Mouse (Mus musculus) bone marrow, adult 2 months (tissue): Measurements from ENCODE around the gene Slc16a10. TPM values are rescaled to one million over a fixed set of nuclear protein-coding genes. Genes with fewer than 3 reads are reported as not detected.
A peak's percentile ranks its signal among the peaks of the same experiment; 100 is the strongest.

Source experiments
- H3K27ac ChIP-seq: fragments of 200-500 bp; 2 replicates; pipeline ENCODE4 v1.5.1; 2012; ENCODE audit warnings: low read depth, mild to moderate bottlenecking, control low read depth, inconsistent platforms, low read length; ENCODE audit not compliant: control insufficient read depth, poor library complexity, insufficient read depth
- H3K4me1 ChIP-seq: fragments of 200-500 bp; 2 replicates; pipeline ENCODE4 v1.6.1; 2011; ENCODE audit warnings: low read length; ENCODE audit not compliant: control insufficient read depth, insufficient read depth
- H3K4me3 ChIP-seq: fragments of 200-500 bp; replicated peaks from 2 replicates; pipeline ENCODE3; 2011; ENCODE audit warnings: mild to moderate bottlenecking, low read depth, low read length, control low read depth; ENCODE audit not compliant: control insufficient read depth
- CTCF ChIP-seq: fragments of 200-500 bp; IDR thresholded peaks from 2 replicates; pipeline ENCODE4 v1.5.1; 2011; ENCODE audit warnings: low read length, control low read depth; ENCODE audit not compliant: control insufficient read depth, insufficient read depth
- POLR2A ChIP-seq: fragments of 200-500 bp; IDR thresholded peaks from 2 replicates; pipeline ENCODE4 v1.6.1; 2011; ENCODE audit warnings: low read depth, mild to moderate bottlenecking, control low read depth, low read length, borderline replicate concordance; ENCODE audit not compliant: control insufficient read depth
- WGBS: fragments of 180-500 bp; shearing (Covaris S2); methylation state at CpG from one replicate; pipeline ENCODE4 v1.1.7; 2018; 5-methylcytosine and 5-hydroxymethylcytosine counted together
- polyA plus RNA-seq: library from polyadenylated mRNA; stranded (reverse); fragments of >200 nt; gene quantifications from 2 replicates; pipeline ENCODE4 v1.2.4, GENCODE M21; 2011; ENCODE audit warnings: low replicate concordance; ENCODE audit not compliant: missing spikeins, insufficient read depth, insufficient read length

Slc16a10 gene
- polyA plus RNA-seq: 24.6 and 48.9 TPM in 2 replicates

GRCm38 (mm10) chr10:40141864-40142523 lies at the start of gene Slc16a10:
TSS of gene Slc16a10 (minus strand) at chr10:40142258.
- Histone ChIP-seq H3K27ac (peak within 1 kb of the TSS; percentile 91), H3K4me3 (peak within 1 kb of the TSS; percentile 100), H3K4me1 (peaks cover 4% of the 10 kb centered on the region)
- WGBS: under 1% methylated on average over 76 of the region's 76 CpGs
- peak; percentile 99 for TF ChIP-seq POLR2A
- TF ChIP-seq CTCF: no peak

- TF ChIP-seq POLR2A: no peak
- no peak for TF ChIP-seq CTCF
- no peak overlapping the region for H3K27ac ChIP-seq
- H3K4me3 ChIP-seq: peak overlapping the region; percentile 70
- H3K4me1 ChIP-seq: peaks cover 7% of the 10 kb centered on the region; the same call in 1 of the 2 replicates
- 11% methylated on average over 22 of the region's 22 CpGs for WGBS
These were observed 49.4 kb upstream of the Slc16a10 start for GRCm38 (mm10) chr10:40191338-40191979.

- TF ChIP-seq CTCF (peak; percentile 35; the same call in 1 of the 2 replicates), POLR2A (no peak)
- Histone ChIP-seq H3K27ac (no peak overlapping the region), H3K4me3 (peak overlapping the region; percentile 9), H3K4me1 (peaks cover 7% of the 10 kb centered on the region; the same call in 1 of the 2 replicates)
- 20% methylated on average over 8 of the region's 8 CpGs for WGBS
These were observed 48.8 kb upstream of the Slc16a10 start for GRCm38 (mm10) chr10:40190871-40191270.

- no peak for TF ChIP-seq CTCF
- 0 out of 2 replicates have a peak overlapping the region, but pooled peaks have one; percentile 24 for H3K27ac ChIP-seq
- H3K4me1 ChIP-seq: peaks cover 7% of the 10 kb centered on the region; the same call in 1 of the 2 replicates
- no peak overlapping the region for H3K4me3 ChIP-seq
- WGBS: 11% methylated on average over 2 of the region's 2 CpGs
These were observed 47.6 kb upstream of the Slc16a10 start for GRCm38 (mm10) chr10:40189689-40190088.

- 82% methylated on average over 3 of the region's 3 CpGs for WGBS
These were observed 46.8 kb upstream of the Slc16a10 start for GRCm38 (mm10) chr10:40188831-40189230.

GRCm38 (mm10) chr10:40185956-40186355 lies 43.9 kb upstream of the Slc16a10 start:
- no peak for TF ChIP-seq CTCF
- H3K27ac ChIP-seq: no peak overlapping the region
- no peak overlapping the region for H3K4me3 ChIP-seq
- H3K4me1 ChIP-seq: peaks cover 2% of the 10 kb centered on the region; the same call in 1 of the 2 replicates

More at GRCm38 (mm10) chr10:40188831-40189230, 46.8 kb upstream of the Slc16a10 start:
- Histone ChIP-seq H3K27ac (no peak overlapping the region), H3K4me1 (peaks cover 7% of the 10 kb centered on the region; the same call in 1 of the 2 replicates), H3K4me3 (no peak overlapping the region)
- TF ChIP-seq CTCF (no peak), POLR2A (no peak)

- Histone ChIP-seq H3K27ac (no peak overlapping the region), H3K4me1 (peaks cover 1% of the 10 kb centered on the region; the same call in 1 of the 2 replicates), H3K4me3 (no peak overlapping the region)
- TF ChIP-seq CTCF (no peak), POLR2A (no peak)
- WGBS: 53% methylated on average over 2 of the region's 2 CpGs
These were observed 38.0 kb upstream of the Slc16a10 start for GRCm38 (mm10) chr10:40180011-40180410.

GRCm38 (mm10) chr10:40179142-40179541 lies 37.1 kb upstream of the Slc16a10 start:
- Histone ChIP-seq H3K4me3 (no peak overlapping the region), H3K4me1 (peaks cover 1% of the 10 kb centered on the region; the same call in 1 of the 2 replicates), H3K27ac (no peak overlapping the region)
- WGBS: 83% methylated on average over 5 of the region's 5 CpGs
- TF ChIP-seq CTCF (0 out of 2 replicates have a peak, but pooled peaks have one; percentile 8), POLR2A (no peak)
